Mouse (Mus musculus) G1E (cell line): Measurements from ENCODE around the gene Nectin1.

Experiments used
- GATA1 ChIP-seq: IDR thresholded peaks from 2 replicates; pipeline ENCODE4 v1.6.1; 2012; ENCODE audit warnings: borderline replicate concordance, low read length, inconsistent platforms, mixed read lengths
- TAL1 ChIP-seq: conservative IDR thresholded peaks from 2 replicates; pipeline ENCODE4 v1.6.1; 2012; ENCODE audit warnings: low read depth, low read length, inconsistent platforms, mixed read lengths

DNA sequence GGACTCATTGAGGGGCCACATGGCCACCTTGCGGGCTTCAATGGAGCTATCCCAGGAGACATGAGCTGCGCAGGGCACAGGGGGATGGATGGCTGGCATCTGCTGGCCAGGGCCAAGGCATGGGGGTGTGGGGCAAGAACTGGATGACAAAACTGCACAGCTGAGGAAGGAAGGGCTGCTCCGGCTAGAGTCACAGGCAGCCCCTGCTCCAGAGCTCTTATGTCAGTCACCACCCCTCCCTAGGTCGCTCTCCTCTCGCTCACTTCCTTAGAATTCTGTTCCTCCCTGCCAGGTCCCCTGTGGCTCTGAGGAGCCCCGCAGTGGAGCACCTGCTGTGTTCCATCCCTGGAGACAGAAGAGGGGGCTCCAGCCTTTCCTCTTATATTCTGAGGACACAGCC lies 63.8 kb downstream of the Nectin1 start:
- TF ChIP-seq TAL1 = no peak
- TF ChIP-seq GATA1 = no peak
